Mouse (Mus musculus): Measurements from ENCODE around the gene Mrpl24. TPM values are rescaled to one million over a fixed set of nuclear protein-coding genes. Genes with fewer than 3 reads are reported as not detected.

Gene Mrpl24
- polyA plus RNA-seq, 1 experiment = 69.7 TPM

GRCm38 (mm10) chr3:87906601-87906980 is 12.7 kb upstream of the Mrpl24 start:
- Histone ChIP-seq H3K36me3 (ENCODE audit: control insufficient read depth, insufficient read depth) (peaks cover 11% of the 10 kb centered on the region), H3K79me3 (ENCODE audit: low read depth) (peaks cover 50% of the 10 kb centered on the region), H3K79me2 (ENCODE audit: control insufficient read depth, insufficient read depth) (peaks cover 55% of the 10 kb centered on the region), H3ac (ENCODE audit: control insufficient read depth, insufficient read length, low read depth) (peak overlapping the region; percentile 100), H3K4me3 (ENCODE audit: insufficient read depth, poor library complexity, severe bottlenecking) (peak overlapping the region; percentile 80), H3K27me3 (ENCODE audit: control insufficient read depth, insufficient read depth, insufficient read length) (no peaks in the 10 kb centered on the region)
- no peak for TF ChIP-seq MYOG (IDR thresholded peaks at IDR 0.05; ENCODE audit: control insufficient read depth, extremely low read depth, insufficient read length)
- peak; percentile 1 for TF ChIP-seq CEBPB (IDR thresholded peaks at IDR 0.05; ENCODE audit: low read depth)

- no peaks in the 10 kb centered on the region for H3K27me3 ChIP-seq (ENCODE audit: control insufficient read depth, insufficient read depth, insufficient read length)
- peaks cover 61% of the 10 kb centered on the region for H3K79me2 ChIP-seq (ENCODE audit: control insufficient read depth, insufficient read depth)
- H3ac ChIP-seq (ENCODE audit: control insufficient read depth, insufficient read length, low read depth) = peak overlapping the region; percentile 100
- peak overlapping the region; percentile 80 for H3K4me3 ChIP-seq (ENCODE audit: insufficient read depth, poor library complexity, severe bottlenecking)
- peaks cover 56% of the 10 kb centered on the region for H3K79me3 ChIP-seq (ENCODE audit: low read depth)
- peaks cover 14% of the 10 kb centered on the region for H3K36me3 ChIP-seq (ENCODE audit: control insufficient read depth, insufficient read depth)
- no peak for TF ChIP-seq USF1 (IDR thresholded peaks at IDR 0.05; ENCODE audit: low read depth)
- no peak for TF ChIP-seq MAX (IDR thresholded peaks at IDR 0.05)
- TF ChIP-seq CEBPB (IDR thresholded peaks at IDR 0.05; ENCODE audit: low read depth) = no peak
- TF ChIP-seq FOSL1 (IDR thresholded peaks at IDR 0.05; ENCODE audit: insufficient read depth, low read length, poor library complexity, severe bottlenecking) = no peak
- no peak for TF ChIP-seq MYOD1 (IDR thresholded peaks at IDR 0.05; ENCODE audit: control insufficient read depth, insufficient read length, low read depth)
- no peak for TF ChIP-seq MYOG (IDR thresholded peaks at IDR 0.05; ENCODE audit: control insufficient read depth, extremely low read depth, insufficient read length)
- TF ChIP-seq CTCF (IDR thresholded peaks at IDR 0.05; ENCODE audit: control insufficient read depth, insufficient read depth, insufficient read length) = no peak
Measured at GRCm38 (mm10) chr3:87906981-87907857, 12.1 kb upstream of the Mrpl24 start.

- H3K79me3 ChIP-seq (ENCODE audit: low read depth) = peaks cover 63% of the 10 kb centered on the region
- H3K36me3 ChIP-seq (ENCODE audit: control insufficient read depth, insufficient read depth) = peaks cover 19% of the 10 kb centered on the region
- H3K79me2 ChIP-seq (ENCODE audit: control insufficient read depth, insufficient read depth) = peaks cover 68% of the 10 kb centered on the region
- peak overlapping the region; percentile 23 for H3ac ChIP-seq (ENCODE audit: control insufficient read depth, insufficient read length, low read depth)
- no peaks in the 10 kb centered on the region for H3K27me3 ChIP-seq (ENCODE audit: control insufficient read depth, insufficient read depth, insufficient read length)
- TF ChIP-seq MYOD1 (IDR thresholded peaks at IDR 0.05; ENCODE audit: control insufficient read depth, insufficient read length, low read depth) (no peak), MAX (IDR thresholded peaks at IDR 0.05) (no peak), FOSL1 (IDR thresholded peaks at IDR 0.05; ENCODE audit: insufficient read depth, low read length, poor library complexity, severe bottlenecking) (no peak), MYOG (IDR thresholded peaks at IDR 0.05; ENCODE audit: control insufficient read depth, extremely low read depth, insufficient read length) (no peak), CTCF (IDR thresholded peaks at IDR 0.05; ENCODE audit: control insufficient read depth, insufficient read depth, insufficient read length) (no peak), CEBPB (IDR thresholded peaks at IDR 0.05; ENCODE audit: low read depth) (no peak), USF1 (IDR thresholded peaks at IDR 0.05; ENCODE audit: low read depth) (no peak)
- H3K4me3 ChIP-seq (ENCODE audit: insufficient read depth, poor library complexity, severe bottlenecking) = peak overlapping the region; percentile 80
Measured at GRCm38 (mm10) chr3:87907906-87908305, 11.4 kb upstream of the Mrpl24 start.

GRCm38 (mm10) chr3:87909381-87909780 is 9.9 kb upstream of the Mrpl24 start:
- Histone ChIP-seq H3ac (ENCODE audit: control insufficient read depth, insufficient read length, low read depth) (no peak overlapping the region), H3K4me3 (ENCODE audit: insufficient read depth, poor library complexity, severe bottlenecking) (no peak overlapping the region), H3K27me3 (ENCODE audit: control insufficient read depth, insufficient read depth, insufficient read length) (no peaks in the 10 kb centered on the region), H3K79me3 (ENCODE audit: low read depth) (peaks cover 74% of the 10 kb centered on the region), H3K79me2 (ENCODE audit: control insufficient read depth, insufficient read depth) (peaks cover 83% of the 10 kb centered on the region), H3K36me3 (ENCODE audit: control insufficient read depth, insufficient read depth) (peaks cover 34% of the 10 kb centered on the region)
- TF ChIP-seq USF1 (IDR thresholded peaks at IDR 0.05; ENCODE audit: low read depth) (no peak), CEBPB (IDR thresholded peaks at IDR 0.05; ENCODE audit: low read depth) (no peak), MYOD1 (IDR thresholded peaks at IDR 0.05; ENCODE audit: control insufficient read depth, insufficient read length, low read depth) (no peak), MAX (IDR thresholded peaks at IDR 0.05) (no peak), MYOG (IDR thresholded peaks at IDR 0.05; ENCODE audit: control insufficient read depth, extremely low read depth, insufficient read length) (no peak), FOSL1 (IDR thresholded peaks at IDR 0.05; ENCODE audit: insufficient read depth, low read length, poor library complexity, severe bottlenecking) (no peak)

GRCm38 (mm10) chr3:87909874-87910273 is 9.4 kb upstream of the Mrpl24 start:
- Histone ChIP-seq H3K79me3 (ENCODE audit: low read depth) (peaks cover 74% of the 10 kb centered on the region), H3K4me3 (ENCODE audit: insufficient read depth, poor library complexity, severe bottlenecking) (peak overlapping the region; percentile 18), H3K79me2 (ENCODE audit: control insufficient read depth, insufficient read depth) (peaks cover 85% of the 10 kb centered on the region), H3K36me3 (ENCODE audit: control insufficient read depth, insufficient read depth) (peaks cover 38% of the 10 kb centered on the region), H3K27me3 (ENCODE audit: control insufficient read depth, insufficient read depth, insufficient read length) (no peaks in the 10 kb centered on the region), H3ac (ENCODE audit: control insufficient read depth, insufficient read length, low read depth) (peak overlapping the region; percentile 37)
- TF ChIP-seq MYOG (IDR thresholded peaks at IDR 0.05; ENCODE audit: control insufficient read depth, extremely low read depth, insufficient read length) (no peak), USF1 (IDR thresholded peaks at IDR 0.05; ENCODE audit: low read depth) (no peak), FOSL1 (IDR thresholded peaks at IDR 0.05; ENCODE audit: insufficient read depth, low read length, poor library complexity, severe bottlenecking) (no peak), CTCF (IDR thresholded peaks at IDR 0.05; ENCODE audit: control insufficient read depth, insufficient read depth, insufficient read length) (no peak), MAX (IDR thresholded peaks at IDR 0.05) (no peak), MYOD1 (IDR thresholded peaks at IDR 0.05; ENCODE audit: control insufficient read depth, insufficient read length, low read depth) (no peak), CEBPB (IDR thresholded peaks at IDR 0.05; ENCODE audit: low read depth) (no peak)

Measured in C2C12 (cell line).